Mouse (Mus musculus): ENCODE results near the gene Col4a2. TPM values are rescaled to one million over a fixed set of nuclear protein-coding genes. Genes with fewer than 3 reads are reported as not detected.

Col4a2 gene
- total RNA-seq (2023): 0.26 TPM

DNA sequence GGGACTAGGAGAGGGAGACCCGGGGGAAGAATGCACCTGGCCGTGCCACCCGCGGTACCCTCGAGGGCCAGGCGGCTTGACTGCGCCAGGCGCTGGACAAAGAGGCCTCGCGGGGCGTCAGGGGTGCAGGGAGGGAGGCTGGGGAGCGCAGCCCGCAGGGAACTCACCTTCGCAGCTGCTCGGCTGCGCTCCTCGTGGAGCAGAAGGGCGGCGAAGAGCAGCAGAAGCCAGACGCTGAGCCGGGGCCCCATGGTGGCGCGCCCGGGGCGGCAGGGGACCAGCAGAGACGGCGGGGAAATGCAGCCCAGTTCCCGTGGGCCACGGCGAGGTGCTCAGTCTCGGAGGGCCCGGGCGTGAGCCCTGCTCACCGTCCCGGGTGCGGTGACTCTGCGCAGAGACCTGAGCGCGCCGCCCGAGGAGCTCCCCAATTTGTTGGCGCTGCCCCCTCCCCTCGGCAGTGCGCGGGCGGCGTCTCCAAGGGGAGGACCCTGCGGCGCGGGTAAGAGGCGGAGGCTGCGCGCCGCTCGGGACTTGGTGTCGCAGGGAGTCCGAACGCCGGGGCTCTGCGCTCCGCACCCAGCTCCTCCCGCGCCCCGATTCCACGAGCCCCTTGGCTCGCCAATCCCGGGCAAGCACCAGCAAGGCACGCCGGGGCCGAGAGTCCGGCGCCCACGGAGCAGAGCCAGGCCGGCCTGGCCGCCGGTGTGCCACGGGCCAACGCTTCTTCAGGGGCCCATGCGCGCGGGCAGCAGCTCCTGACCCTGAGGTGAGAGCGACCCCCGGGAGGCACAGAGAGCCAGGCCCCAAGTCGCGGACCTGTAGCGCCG lies at the start of gene Col4a2, which contains the start of gene Col4a1:
TSS of gene Col4a2 (plus strand) at position 457 of the 827 bp plus-strand sequence.
TSS of gene Col4a1 (minus strand) at position 478 of the 827 bp plus-strand sequence.

DNA sequence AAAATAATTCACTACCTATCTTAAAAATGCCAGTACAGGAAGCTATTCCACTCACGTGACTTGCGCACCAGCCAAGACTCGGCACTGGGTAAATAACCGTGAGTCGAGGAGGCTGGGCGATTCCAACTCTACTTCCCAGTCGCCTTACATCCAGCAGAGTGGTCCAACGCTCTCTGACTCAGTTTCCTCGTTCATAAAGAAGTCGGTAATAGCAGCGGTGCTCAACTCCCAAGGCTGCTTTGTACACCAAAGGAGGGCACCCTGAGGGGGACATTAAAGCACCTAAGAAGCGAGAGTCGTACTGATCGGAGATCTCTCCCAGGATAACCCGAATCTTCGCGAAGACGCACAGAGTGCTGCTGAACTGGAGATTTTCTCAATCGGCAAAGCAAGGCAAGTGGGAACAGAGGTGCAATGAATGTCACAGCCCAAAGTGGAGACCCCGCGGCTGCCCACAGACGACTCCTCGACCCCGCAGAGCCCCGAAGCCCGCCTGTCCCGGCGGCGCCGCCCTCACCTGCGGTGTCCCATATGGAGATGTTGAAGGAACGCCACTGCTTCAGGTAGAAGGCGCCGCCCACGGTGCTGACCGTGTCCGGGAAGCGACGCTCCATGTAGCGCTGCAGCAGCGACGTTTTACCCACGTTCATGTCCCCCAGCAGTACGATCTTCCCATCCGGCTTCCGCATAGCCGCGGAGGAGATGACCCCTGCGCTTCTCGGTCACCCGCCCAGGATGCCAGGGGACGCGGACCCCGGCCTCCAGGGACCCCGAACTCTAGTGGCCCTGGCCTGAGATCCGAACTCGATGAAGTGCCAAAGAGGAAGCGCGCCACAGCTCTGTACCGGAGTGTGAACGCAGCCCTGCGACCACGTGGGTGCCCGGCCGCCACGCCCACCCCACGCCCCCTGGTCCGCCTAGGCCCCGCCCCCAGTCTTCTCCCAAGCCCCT lies 165.5 kb downstream of the Col4a2 start, which contains the start of gene Rab20:
TSS of gene Rab20 (minus strand) at position 900 of the 951 bp plus-strand sequence.

DNA sequence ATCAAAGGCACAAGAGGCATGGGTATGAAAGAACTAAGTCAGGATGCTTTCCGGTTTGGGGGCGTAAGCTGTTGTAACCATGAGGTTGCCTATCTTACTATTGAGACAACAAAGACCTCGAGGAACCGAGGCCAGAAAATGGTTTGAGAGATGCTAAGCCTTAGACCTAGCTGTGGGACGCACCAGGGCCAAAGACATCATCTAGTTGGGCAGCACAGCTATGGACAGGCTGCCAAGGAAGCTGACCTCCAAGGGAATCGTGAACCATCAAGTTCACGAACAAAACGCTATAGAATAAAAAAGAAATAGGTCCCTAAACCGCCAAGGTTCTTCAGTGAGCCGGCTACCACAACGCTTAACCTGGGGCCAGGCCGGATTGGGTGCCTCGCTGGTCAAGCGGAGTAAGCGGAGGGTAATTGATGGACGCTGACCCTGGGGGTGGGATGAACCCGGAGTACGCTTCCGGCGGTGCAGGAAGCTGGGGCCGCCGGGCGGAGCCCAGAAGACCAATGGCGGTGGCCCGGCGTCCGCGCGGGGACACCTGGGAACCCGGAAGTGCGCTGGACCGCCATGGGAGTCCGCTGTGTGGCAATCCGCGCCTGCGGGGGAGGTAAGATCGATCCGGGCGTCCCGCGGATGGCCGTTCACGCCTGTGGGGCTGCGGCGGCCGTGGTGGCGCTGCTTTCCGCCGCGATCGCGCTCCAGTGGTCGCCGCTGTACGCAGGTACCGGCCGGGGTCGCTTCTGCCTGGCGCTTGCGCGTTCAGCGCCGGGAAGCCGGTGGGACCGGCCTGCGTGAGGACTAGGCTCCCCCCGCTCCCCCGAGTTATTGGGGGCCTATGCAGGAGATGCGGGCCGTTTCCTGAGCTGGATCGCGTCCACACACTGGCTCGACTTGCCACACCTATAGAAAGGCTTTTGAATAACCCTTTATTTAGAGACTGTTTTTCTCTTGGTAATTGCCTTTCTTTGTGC lies 184.7 kb downstream of the Col4a2 start, which contains the start of gene Naxd:
TSS of gene Naxd (plus strand) at position 490 of the 974 bp plus-strand sequence.

Other genes starting within 250 kb of the Col4a2 start
- 0.41 TPM for gene Col4a1, start within 50 bp of the Col4a2 start, total RNA-seq (2023)
- gene Rab20, start 165.9 kb downstream of the Col4a2 start, total RNA-seq (2023): 7.5 TPM
- 40.7 TPM for gene Naxd, start 184.7 kb downstream of the Col4a2 start, total RNA-seq (2023)
- 39.7 TPM for gene Cars2, start 238.0 kb downstream of the Col4a2 start, total RNA-seq (2023)
- gene Ing1, start 242.8 kb downstream of the Col4a2 start, total RNA-seq (2023): 52.7 TPM